Mouse (Mus musculus) c-Kit-negative CD71-positive TER-119-positive erythroid progenitor cells, embryonic 14.5 days (primary cell): ENCODE data around the gene Stfa1.
"Not testable (repeated sequence)": the region's sequence is repeated elsewhere in the genome, so short reads cannot be mapped to it uniquely, and the experiment has no call there.

ENCODE experiments used
- DNase-seq: peaks from one replicate; pipeline ENCODE4 v3.0.0-alpha.2; 2013; ENCODE audit warnings: low read depth, low spot score

Gene Stfa1

DNA sequence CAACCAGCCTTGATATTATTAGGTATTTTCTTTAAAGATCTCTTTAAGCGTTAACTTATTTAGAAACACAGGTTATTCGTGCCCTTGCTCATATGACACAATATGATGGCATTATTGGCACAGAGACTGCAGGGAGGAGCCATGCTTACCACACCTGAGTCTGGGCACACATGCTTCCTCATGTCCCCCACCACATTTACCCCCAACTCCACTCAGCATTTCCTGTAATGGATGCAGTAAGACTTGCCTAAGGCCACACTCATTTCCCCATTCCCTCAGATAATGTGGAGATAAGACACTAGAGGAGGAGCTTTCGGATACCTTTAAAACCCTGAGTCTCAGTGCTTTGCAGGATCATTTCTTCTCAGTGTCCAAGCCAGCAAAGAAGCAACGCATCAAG, at the start of gene Stfa1:
Stfa1 (plus strand) TSS at position 156 of the 400 bp plus-strand sequence.
- DNase-seq: not testable (repeated sequence)

- not testable (repeated sequence) for DNase-seq
Observed at GRCm38 (mm10) chr16:36260585-36260984, 16.2 kb upstream of the Stfa1 start.

GRCm38 (mm10) chr16:36289140-36289539, 12.4 kb downstream of the Stfa1 start:
- DNase-seq: no peak

DNA sequence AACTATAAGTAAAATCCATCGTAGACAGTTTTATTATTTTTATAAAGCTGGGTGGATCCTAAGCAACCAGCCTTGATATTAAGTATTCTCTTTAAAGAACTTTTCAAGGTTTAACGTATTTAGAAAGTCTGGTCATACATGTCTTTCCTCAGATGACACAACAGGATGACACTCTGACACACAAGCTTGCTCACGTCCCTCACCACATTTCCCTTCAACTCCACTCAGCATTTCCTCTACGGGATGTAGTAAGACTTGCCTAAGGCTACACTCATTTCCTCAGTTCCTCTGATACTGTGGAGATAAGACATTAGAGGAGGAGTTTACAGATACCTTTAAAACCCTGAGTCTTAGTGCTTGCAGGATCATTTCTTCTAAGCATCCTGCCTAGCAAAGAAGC, 30.9 kb downstream of the Stfa1 start:
- no peak for DNase-seq

GRCm38 (mm10) chr16:36316111-36316510, 39.4 kb downstream of the Stfa1 start:
- not testable (repeated sequence) for DNase-seq

DNA sequence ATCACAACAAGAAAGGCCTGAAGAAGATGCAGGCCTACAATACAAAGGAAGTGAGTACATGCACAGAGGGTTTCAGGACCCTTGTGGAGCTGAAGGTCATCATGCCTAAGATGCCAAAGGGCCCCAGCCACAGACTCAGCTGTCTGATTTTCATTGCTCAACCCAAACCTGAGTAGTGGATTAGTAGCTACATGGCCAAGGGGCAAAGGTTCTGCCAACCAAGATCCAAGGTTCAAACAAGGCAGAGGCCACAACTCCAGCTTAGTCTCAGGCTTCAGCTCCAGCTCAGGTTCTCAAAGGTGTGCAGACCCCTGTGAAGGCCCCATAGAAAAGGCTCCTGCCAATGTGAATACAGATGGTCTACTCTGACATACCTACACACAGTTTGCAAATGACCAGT, 42.5 kb downstream of the Stfa1 start:
- DNase-seq: no peak

DNA sequence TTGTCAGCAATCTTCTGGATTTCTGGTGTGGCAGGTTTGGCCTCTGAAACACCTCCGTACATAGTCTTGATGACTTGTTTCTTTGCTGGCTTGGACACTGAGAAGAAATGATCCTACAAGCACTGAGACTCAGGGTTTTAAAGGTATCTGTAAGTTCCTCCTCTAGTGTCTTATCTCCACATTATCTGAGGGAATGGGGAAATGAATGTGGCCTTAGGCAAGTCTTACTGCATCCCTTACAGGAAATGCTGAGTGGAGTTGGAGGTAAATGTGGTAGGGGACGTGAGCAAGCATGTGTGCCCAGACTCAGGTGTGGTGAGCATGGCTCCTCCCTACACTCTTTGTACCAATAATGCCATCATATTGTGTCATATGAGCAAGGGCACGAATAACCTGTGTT, 57.5 kb downstream of the Stfa1 start, which contains the start of gene BC117090:
BC117090 (minus strand) TSS at position 101 of the 400 bp plus-strand sequence.
- DNase-seq: no peak
